Mouse (Mus musculus): ENCODE data around the gene C1qb. TPM values are rescaled to one million over a fixed set of nuclear protein-coding genes. Genes with fewer than 3 reads are reported as not detected.
A peak's percentile ranks its signal among the peaks of the same experiment; 100 is the strongest.

Gene C1qb
- polyA plus RNA-seq (2015; fragmentation: Nextera tagmentation; extraction: Ambion mirVana) = 46.6 and 55.1 TPM in 2 replicates

DNA sequence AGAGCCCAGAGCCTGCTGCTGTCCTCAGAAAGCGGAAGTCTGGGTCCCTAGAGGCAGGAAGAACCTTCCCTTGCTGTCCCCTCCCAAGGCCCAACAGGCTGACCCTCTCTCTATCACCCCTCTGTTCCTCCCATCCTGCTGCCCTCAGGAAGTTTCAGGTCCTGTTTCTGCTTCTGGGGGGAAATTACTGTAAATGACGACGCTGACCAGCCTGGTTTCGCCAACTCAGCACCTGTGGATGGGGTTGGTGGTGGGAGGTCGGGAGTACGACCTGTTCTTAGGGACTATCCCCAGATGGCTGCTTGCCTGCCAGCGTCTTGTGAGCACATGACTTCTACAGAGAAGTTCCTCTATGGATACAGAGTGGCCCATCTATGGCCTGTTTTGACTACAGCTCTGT lies at the start of gene C1qb:
Gene C1qb, minus strand, starts transcription at position 87 of the 400 bp plus-strand sequence.
- Histone ChIP-seq H3K9me3 (ENCODE audit: low read length) (no peaks in the 10 kb centered on the region), H3K4me2 (replicated peaks; ENCODE audit: low read depth, low read length) (no peak within 1 kb of the TSS), H3K27me3 (replicated peaks; ENCODE audit: insufficient read depth, low read length) (no peaks in the 10 kb centered on the region), H3K9ac (replicated peaks; ENCODE audit: low read depth) (no peak within 1 kb of the TSS), H3K27ac (ENCODE audit: low read length) (no peak within 1 kb of the TSS), H3K4me1 (ENCODE audit: insufficient read depth, low read depth, low read length) (no peaks in the 10 kb centered on the region), H3K36me3 (ENCODE audit: insufficient read depth, low read length) (no peaks in the 10 kb centered on the region), H3K4me3 (ENCODE audit: low read depth, low read length) (no peak within 1 kb of the TSS)
- no peak for ATAC-seq
- no peak for DNase-seq (ENCODE audit: low spot score)
- TF ChIP-seq EP300 (IDR thresholded peaks at IDR 0.05) (no peak), CTCF (IDR thresholded peaks at IDR 0.05) (no peak)
- WGBS = 61% methylated on average over 7 of the region's 7 CpGs

DNA sequence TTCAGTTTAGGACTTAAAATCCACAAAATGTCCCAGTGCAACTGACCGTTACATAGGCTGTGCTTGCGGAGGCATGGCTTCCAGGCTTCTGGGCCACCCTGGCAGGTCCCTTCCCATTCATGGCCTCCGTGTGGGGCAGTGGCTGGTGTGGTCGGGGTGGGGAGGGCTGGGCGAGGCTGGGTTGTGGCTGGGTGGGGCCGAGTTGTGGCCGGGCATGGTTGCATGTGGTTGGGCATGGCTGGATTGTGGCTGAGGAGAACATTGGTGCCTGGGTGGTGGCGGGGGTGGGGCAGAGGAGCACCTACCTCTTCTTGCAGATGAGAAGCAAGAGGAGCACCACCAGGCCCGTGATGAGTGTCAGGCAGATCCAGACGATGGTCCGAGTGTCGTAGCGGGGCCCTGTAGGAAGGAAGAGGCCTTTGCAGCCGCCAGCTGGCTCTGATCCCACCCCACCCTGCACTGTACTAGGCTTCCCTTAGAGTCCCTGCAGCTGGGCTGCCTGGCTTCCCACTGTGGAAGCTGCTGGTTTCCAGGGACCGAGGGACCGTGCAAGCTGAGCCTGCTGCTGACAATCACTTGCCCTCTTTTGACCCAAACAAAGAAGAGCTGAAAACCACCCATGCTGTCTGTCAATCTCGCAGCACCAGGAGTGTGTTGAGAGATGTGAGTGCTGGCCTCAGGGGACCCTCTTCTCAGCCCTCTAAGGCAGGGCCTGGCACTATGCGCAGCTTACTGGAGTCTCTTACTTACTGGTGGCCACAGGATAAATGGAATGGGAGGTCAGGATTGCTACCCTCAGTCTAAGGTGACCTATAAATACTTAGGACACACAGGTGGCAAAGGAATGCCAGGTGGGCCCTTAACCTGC lies 49.0 kb upstream of the C1qb start:
- Histone ChIP-seq H3K4me3 (ENCODE audit: low read depth, low read length) (no peak overlapping the region), H3K36me3 (ENCODE audit: insufficient read depth, low read length) (no peaks in the 10 kb centered on the region), H3K4me1 (ENCODE audit: insufficient read depth, low read depth, low read length) (no peaks in the 10 kb centered on the region), H3K27me3 (replicated peaks; ENCODE audit: insufficient read depth, low read length) (no peaks in the 10 kb centered on the region), H3K9me3 (ENCODE audit: low read length) (no peaks in the 10 kb centered on the region), H3K9ac (replicated peaks; ENCODE audit: low read depth) (no peak overlapping the region), H3K27ac (ENCODE audit: low read length) (no peak overlapping the region), H3K4me2 (replicated peaks; ENCODE audit: low read depth, low read length) (no peak overlapping the region)
- TF ChIP-seq CTCF (IDR thresholded peaks at IDR 0.05) (no peak), EP300 (IDR thresholded peaks at IDR 0.05) (no peak)
- ATAC-seq = peak; percentile 73; the same call in 1 of the 2 replicates
- WGBS = 36% methylated on average over 18 of the region's 18 CpGs
- DNase-seq (ENCODE audit: low spot score) = peak; percentile 46

GRCm38 (mm10) chr4:136930474-136930873 lies 44.5 kb upstream of the C1qb start:
- Histone ChIP-seq H3K4me3 (ENCODE audit: low read depth, low read length) (no peak overlapping the region), H3K9ac (replicated peaks; ENCODE audit: low read depth) (no peak overlapping the region), H3K9me3 (ENCODE audit: low read length) (no peaks in the 10 kb centered on the region), H3K27me3 (replicated peaks; ENCODE audit: insufficient read depth, low read length) (0 out of 2 replicates have a peak, but pooled peaks cover 3% of the 10 kb centered on the region), H3K4me1 (ENCODE audit: insufficient read depth, low read depth, low read length) (no peaks in the 10 kb centered on the region), H3K36me3 (ENCODE audit: insufficient read depth, low read length) (no peaks in the 10 kb centered on the region), H3K27ac (ENCODE audit: low read length) (no peak overlapping the region), H3K4me2 (replicated peaks; ENCODE audit: low read depth, low read length) (no peak overlapping the region)
- WGBS = 77% methylated on average over 8 of the region's 8 CpGs
- no peak for DNase-seq (ENCODE audit: low spot score)
- no peak for ATAC-seq
- TF ChIP-seq EP300 (IDR thresholded peaks at IDR 0.05) (no peak), CTCF (IDR thresholded peaks at IDR 0.05) (no peak)

- Histone ChIP-seq H3K36me3 (ENCODE audit: insufficient read depth, low read length) (no peaks in the 10 kb centered on the region), H3K9ac (replicated peaks; ENCODE audit: low read depth) (no peak overlapping the region), H3K27me3 (replicated peaks; ENCODE audit: insufficient read depth, low read length) (0 out of 2 replicates have a peak, but pooled peaks cover 3% of the 10 kb centered on the region), H3K27ac (ENCODE audit: low read length) (no peak overlapping the region), H3K4me1 (ENCODE audit: insufficient read depth, low read depth, low read length) (no peaks in the 10 kb centered on the region), H3K4me3 (ENCODE audit: low read depth, low read length) (no peak overlapping the region), H3K9me3 (ENCODE audit: low read length) (no peaks in the 10 kb centered on the region), H3K4me2 (replicated peaks; ENCODE audit: low read depth, low read length) (no peak overlapping the region)
- TF ChIP-seq CTCF (IDR thresholded peaks at IDR 0.05) (peak; percentile 67), EP300 (IDR thresholded peaks at IDR 0.05) (no peak)
- WGBS = 12% methylated on average over 5 of the region's 5 CpGs
- peak; percentile 13 for DNase-seq (ENCODE audit: low spot score)
- no peak for ATAC-seq
These were observed 42.9 kb upstream of the C1qb start for GRCm38 (mm10) chr4:136928928-136929327.

GRCm38 (mm10) chr4:136925804-136926203 lies 39.8 kb upstream of the C1qb start:
- Histone ChIP-seq H3K27me3 (replicated peaks; ENCODE audit: insufficient read depth, low read length) (0 out of 2 replicates have a peak, but pooled peaks cover 3% of the 10 kb centered on the region), H3K4me3 (ENCODE audit: low read depth, low read length) (no peak overlapping the region), H3K4me1 (ENCODE audit: insufficient read depth, low read depth, low read length) (no peaks in the 10 kb centered on the region), H3K27ac (ENCODE audit: low read length) (no peak overlapping the region), H3K4me2 (replicated peaks; ENCODE audit: low read depth, low read length) (no peak overlapping the region), H3K9me3 (ENCODE audit: low read length) (no peaks in the 10 kb centered on the region), H3K36me3 (ENCODE audit: insufficient read depth, low read length) (no peaks in the 10 kb centered on the region), H3K9ac (replicated peaks; ENCODE audit: low read depth) (no peak overlapping the region)
- TF ChIP-seq CTCF (IDR thresholded peaks at IDR 0.05) (no peak), EP300 (IDR thresholded peaks at IDR 0.05) (no peak)
- no peak for DNase-seq (ENCODE audit: low spot score)
- 15% methylated on average over 15 of the region's 15 CpGs for WGBS
- no peak for ATAC-seq

DNA sequence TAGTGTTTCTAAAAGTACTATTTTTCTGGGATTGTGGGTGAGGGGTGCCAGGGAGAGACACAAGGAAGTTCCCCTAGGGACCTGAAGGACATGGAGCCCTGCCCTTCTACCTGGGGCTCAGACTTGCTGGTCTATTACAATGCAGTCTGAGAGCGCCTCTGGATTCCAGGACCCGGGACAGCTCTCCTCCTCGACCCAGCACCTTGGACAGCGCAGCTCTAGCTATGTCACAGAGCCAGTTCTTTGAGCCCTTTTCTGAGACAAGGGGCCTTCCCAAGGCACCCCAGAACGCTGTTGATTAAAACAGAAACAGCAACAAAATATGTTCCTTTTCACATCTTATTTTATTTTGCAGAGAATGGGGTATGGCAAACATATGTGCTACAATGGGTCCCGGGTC lies 38.5 kb upstream of the C1qb start:
- Histone ChIP-seq H3K27ac (ENCODE audit: low read length) (no peak overlapping the region), H3K36me3 (ENCODE audit: insufficient read depth, low read length) (no peaks in the 10 kb centered on the region), H3K27me3 (replicated peaks; ENCODE audit: insufficient read depth, low read length) (0 out of 2 replicates have a peak, but pooled peaks cover 3% of the 10 kb centered on the region), H3K4me1 (ENCODE audit: insufficient read depth, low read depth, low read length) (no peaks in the 10 kb centered on the region), H3K9ac (replicated peaks; ENCODE audit: low read depth) (no peak overlapping the region), H3K4me2 (replicated peaks; ENCODE audit: low read depth, low read length) (no peak overlapping the region), H3K9me3 (ENCODE audit: low read length) (no peaks in the 10 kb centered on the region), H3K4me3 (ENCODE audit: low read depth, low read length) (no peak overlapping the region)
- 5% methylated on average over 6 of the region's 6 CpGs for WGBS
- DNase-seq (ENCODE audit: low spot score) (peak; percentile 70), ATAC-seq (peak; percentile 52; the same call in 1 of the 2 replicates)
- TF ChIP-seq EP300 (IDR thresholded peaks at IDR 0.05) (no peak), CTCF (IDR thresholded peaks at IDR 0.05) (no peak)

Data from lung, postnatal 0 days (tissue).